Mouse (Mus musculus) midbrain, embryonic 11.5 days (tissue): ENCODE results near the gene Mtmr3. TPM values are rescaled to one million over a fixed set of nuclear protein-coding genes. Genes with fewer than 3 reads are reported as not detected.
A peak's percentile ranks its signal among the peaks of the same experiment; 100 is the strongest.

Experiments used
- ATAC-seq: fragments of 200-750 bp; cut with Nextera tagmentation; 2 replicates; pipeline ENCODE4 v1.8.0; 2017; ENCODE audit warnings: moderate TSS enrichment, moderate library complexity; ENCODE audit not compliant: low FRiP score
- DNase-seq: peaks from one replicate; pipeline ENCODE4 v3.0.0; 2015; ENCODE audit warnings: low spot score; ENCODE audit errors: missing footprints
- H3K27ac ChIP-seq: fragments of 300-500 bp; sonication (generic); 2 replicates; pipeline ENCODE4 v1.5.1; 2014; ENCODE audit warnings: low read depth, low read length
- H3K27me3 ChIP-seq: fragments of 300-500 bp; sonication (generic); 2 replicates; pipeline ENCODE4 v1.6.1; 2014; ENCODE audit warnings: mild to moderate bottlenecking, low read length, moderate library complexity, mixed read lengths; ENCODE audit not compliant: control insufficient read depth, insufficient read depth
- H3K36me3 ChIP-seq: fragments of 300-500 bp; sonication (generic); 2 replicates; pipeline ENCODE4 v1.6.1; 2014; ENCODE audit warnings: mild to moderate bottlenecking, low read length, moderate library complexity, mixed read lengths; ENCODE audit not compliant: control insufficient read depth, insufficient read depth
- H3K4me1 ChIP-seq: fragments of 300-500 bp; sonication (generic); 2 replicates; pipeline ENCODE4 v1.6.1; 2014; ENCODE audit warnings: low read length; ENCODE audit not compliant: control insufficient read depth, insufficient read depth
- H3K4me2 ChIP-seq: fragments of 300-500 bp; sonication (generic); 2 replicates; pipeline ENCODE4 v1.6.1; 2014; ENCODE audit warnings: mild to moderate bottlenecking, moderate library complexity
- H3K4me3 ChIP-seq: fragments of 300-500 bp; sonication (generic); 2 replicates; pipeline ENCODE4 v1.5.1; 2014; ENCODE audit warnings: low read depth, low read length
- H3K9ac ChIP-seq: fragments of 300-500 bp; sonication (generic); 2 replicates; pipeline ENCODE4 v1.6.1; 2014; ENCODE audit warnings: low read length
- H3K9me3 ChIP-seq: fragments of 300-500 bp; sonication (generic); 2 replicates; pipeline ENCODE4 v1.6.1; 2016; ENCODE audit warnings: low read length; ENCODE audit not compliant: control insufficient read depth
- WGBS: fragments of 180-500 bp; shearing (Covaris S2); extraction: QIAGEN DNeasy Blood & Tissue Kit; methylation state at CpG from one replicate; pipeline ENCODE4 v1.1.7; 2014; 5-methylcytosine and 5-hydroxymethylcytosine counted together
- polyA plus RNA-seq: library from polyadenylated mRNA; unstranded; fragments of >200 nt; fragmentation: Nextera tagmentation; extraction: Ambion mirVana; gene quantifications from 2 replicates; pipeline ENCODE4 v1.2.1, GENCODE M21; 2014

The Mtmr3 gene
- polyA plus RNA-seq, 1 experiment from 2014 or later: 28.6 TPM

- Histone ChIP-seq H3K36me3 (no peaks in the 10 kb centered on the region), H3K4me1 (no peaks in the 10 kb centered on the region), H3K27me3 (no peaks in the 10 kb centered on the region), H3K9me3 (no peaks in the 10 kb centered on the region), H3K4me3 (no peak overlapping the region), H3K9ac (no peak overlapping the region), H3K4me2 (no peak overlapping the region), H3K27ac (no peak overlapping the region)
- peak; percentile 44 for DNase-seq
- ATAC-seq: no peak
- 74% methylated on average over 8 of the region's 8 CpGs for WGBS
Observed at GRCm38 (mm10) chr11:4454895-4455535, 139.6 kb downstream of the Mtmr3 start.

DNA sequence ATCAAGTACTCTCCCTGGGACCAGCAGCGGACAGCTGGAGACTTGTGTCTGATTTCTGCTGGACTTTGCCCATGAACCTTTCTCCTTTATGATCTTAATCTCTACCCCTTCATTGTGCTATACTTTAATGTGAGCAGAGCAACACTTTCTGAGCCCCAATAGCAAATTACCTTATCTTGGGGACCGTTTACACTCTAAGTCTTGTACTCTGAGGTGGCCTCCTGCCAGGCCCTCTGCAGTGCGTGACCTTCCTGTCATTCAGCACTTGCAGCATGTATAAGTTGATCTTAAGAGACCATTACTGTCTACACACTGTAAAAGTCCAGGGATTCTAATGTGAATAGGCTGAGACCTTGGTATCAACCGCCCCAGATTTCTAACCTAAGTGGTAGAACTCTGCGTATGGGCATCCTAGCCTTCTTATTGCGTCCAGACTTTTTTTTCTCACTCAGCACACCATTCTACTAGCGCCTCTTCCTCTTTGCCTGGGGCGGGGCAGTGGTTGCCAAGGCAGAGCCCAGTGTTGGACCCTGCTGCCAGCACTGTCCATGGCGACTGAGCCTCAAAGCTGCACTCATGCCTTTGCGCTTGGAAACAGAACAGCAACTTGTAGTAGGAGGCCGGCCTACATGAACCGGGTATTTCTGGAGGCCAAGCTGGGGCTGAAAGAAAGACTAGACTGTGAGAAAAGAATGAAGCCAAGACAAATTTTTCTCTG lies 142.0 kb downstream of the Mtmr3 start:
- no peak overlapping the region for H3K4me3 ChIP-seq
- 85% methylated on average over 12 of the region's 12 CpGs for WGBS
- no peak overlapping the region for H3K4me2 ChIP-seq
- no peaks in the 10 kb centered on the region for H3K9me3 ChIP-seq
- no peaks in the 10 kb centered on the region for H3K27me3 ChIP-seq
- H3K4me1 ChIP-seq: no peaks in the 10 kb centered on the region
- H3K36me3 ChIP-seq: no peaks in the 10 kb centered on the region
- no peak overlapping the region for H3K27ac ChIP-seq
- DNase-seq (no peak), ATAC-seq (no peak)
- H3K9ac ChIP-seq: no peak overlapping the region

GRCm38 (mm10) chr11:4451116-4451515 lies 143.5 kb downstream of the Mtmr3 start:
- Histone ChIP-seq H3K27me3 (no peaks in the 10 kb centered on the region), H3K9ac (no peak overlapping the region), H3K4me3 (no peak overlapping the region), H3K27ac (no peak overlapping the region), H3K36me3 (no peaks in the 10 kb centered on the region), H3K4me1 (no peaks in the 10 kb centered on the region), H3K9me3 (no peaks in the 10 kb centered on the region), H3K4me2 (no peak overlapping the region)
- WGBS: 27% methylated on average over 9 of the region's 9 CpGs
- ATAC-seq (no peak), DNase-seq (peak; percentile 94)

GRCm38 (mm10) chr11:4446195-4446868 lies 148.3 kb downstream of the Mtmr3 start:
- H3K4me1 ChIP-seq: no peaks in the 10 kb centered on the region
- no peak overlapping the region for H3K27ac ChIP-seq
- no peaks in the 10 kb centered on the region for H3K36me3 ChIP-seq
- H3K9ac ChIP-seq: no peak overlapping the region
- DNase-seq: no peak
- no peaks in the 10 kb centered on the region for H3K9me3 ChIP-seq
- no peaks in the 10 kb centered on the region for H3K27me3 ChIP-seq
- no peak overlapping the region for H3K4me3 ChIP-seq
- H3K4me2 ChIP-seq: no peak overlapping the region
- no peak for ATAC-seq
- WGBS: 91% methylated on average over 9 of the region's 9 CpGs

GRCm38 (mm10) chr11:4442280-4442679 lies 152.4 kb downstream of the Mtmr3 start:
- ATAC-seq: no peak
- 71% methylated on average over 1 of the region's 1 CpGs for WGBS

DNA sequence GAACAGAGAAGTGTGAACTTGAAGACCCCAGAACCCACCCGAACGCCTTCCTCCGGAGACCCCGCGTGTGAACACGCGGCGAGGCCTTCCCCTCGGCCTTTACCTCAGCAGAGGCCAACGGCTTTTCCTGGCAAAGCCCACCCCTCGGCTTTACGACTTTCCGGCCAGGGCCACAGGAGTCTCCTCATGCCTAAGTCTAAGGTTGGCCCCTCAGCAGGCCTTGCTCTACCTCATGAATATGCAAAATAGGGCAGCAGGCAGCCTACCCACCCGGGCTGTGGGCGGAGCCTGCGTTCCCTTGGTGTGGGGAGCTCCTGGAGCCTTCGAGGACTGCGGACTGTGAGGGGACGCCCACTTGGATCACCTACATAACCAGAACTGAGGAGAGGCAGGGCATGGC lies 153.7 kb downstream of the Mtmr3 start, which contains the start of gene Hormad2:
Hormad2 (minus strand) TSS at position 128 of the 400 bp plus-strand sequence.
- ATAC-seq: peak; percentile 30; the same call in 1 of the 2 replicates
- Histone ChIP-seq H3K4me1 (0 out of 2 replicates have a peak, but pooled peaks cover 4% of the 10 kb centered on the region), H3K9ac (no peak within 1 kb of the TSS), H3K27ac (no peak within 1 kb of the TSS), H3K4me2 (no peak within 1 kb of the TSS), H3K9me3 (no peaks in the 10 kb centered on the region), H3K36me3 (no peaks in the 10 kb centered on the region), H3K27me3 (no peaks in the 10 kb centered on the region), H3K4me3 (no peak within 1 kb of the TSS)
- WGBS: 45% methylated on average over 19 of the region's 19 CpGs
- DNase-seq: no peak

More at GRCm38 (mm10) chr11:4442280-4442679, 152.4 kb downstream of the Mtmr3 start:
- no peak overlapping the region for H3K4me3 ChIP-seq
- H3K27me3 ChIP-seq: no peaks in the 10 kb centered on the region
- H3K9ac ChIP-seq: no peak overlapping the region
- no peak overlapping the region for H3K27ac ChIP-seq
- 0 out of 2 replicates have a peak, but pooled peaks cover 4% of the 10 kb centered on the region for H3K4me1 ChIP-seq
- no peaks in the 10 kb centered on the region for H3K9me3 ChIP-seq
- no peak overlapping the region for H3K4me2 ChIP-seq
- DNase-seq: no peak
- H3K36me3 ChIP-seq: no peaks in the 10 kb centered on the region

- Histone ChIP-seq H3K27me3 (no peaks in the 10 kb centered on the region), H3K36me3 (no peaks in the 10 kb centered on the region), H3K4me1 (0 out of 2 replicates have a peak, but pooled peaks cover 4% of the 10 kb centered on the region), H3K4me3 (no peak overlapping the region), H3K27ac (no peak overlapping the region), H3K9me3 (no peaks in the 10 kb centered on the region), H3K4me2 (no peak overlapping the region), H3K9ac (no peak overlapping the region)
- WGBS: 62% methylated on average over 2 of the region's 2 CpGs
- no peak for DNase-seq
- no peak for ATAC-seq
Observed at GRCm38 (mm10) chr11:4438211-4438610, 156.5 kb downstream of the Mtmr3 start.

- H3K27me3 ChIP-seq: no peaks in the 10 kb centered on the region
- no peak overlapping the region for H3K9ac ChIP-seq
- ATAC-seq: no peak
- no peak for DNase-seq
- no peak overlapping the region for H3K27ac ChIP-seq
- 84% methylated on average over 1 of the region's 1 CpGs for WGBS
- no peaks in the 10 kb centered on the region for H3K36me3 ChIP-seq
- no peaks in the 10 kb centered on the region for H3K9me3 ChIP-seq
- H3K4me2 ChIP-seq: no peak overlapping the region
- H3K4me3 ChIP-seq: no peak overlapping the region
- 0 out of 2 replicates have a peak, but pooled peaks cover 4% of the 10 kb centered on the region for H3K4me1 ChIP-seq
Observed at GRCm38 (mm10) chr11:4437318-4437717, 157.3 kb downstream of the Mtmr3 start.

DNA sequence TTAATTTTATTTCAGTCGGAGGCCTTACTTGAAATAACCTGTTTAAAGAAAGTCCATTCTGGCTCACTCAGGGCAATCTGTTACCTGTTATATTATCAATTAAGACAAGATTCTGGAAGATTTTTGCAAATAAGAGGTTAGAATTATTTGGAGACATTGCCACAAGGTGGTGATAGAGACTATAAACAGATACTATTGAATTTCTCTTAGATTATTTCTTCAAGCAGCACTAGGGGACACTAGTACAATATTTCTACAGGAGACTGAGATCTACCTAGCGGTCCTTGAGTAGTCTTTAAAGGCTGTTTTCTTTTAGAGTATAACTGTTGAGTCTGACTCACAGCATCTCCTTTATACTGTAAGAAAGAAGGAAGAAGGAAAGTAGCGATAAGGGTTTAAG lies 158.0 kb downstream of the Mtmr3 start:
- no peak overlapping the region for H3K4me3 ChIP-seq
- H3K4me2 ChIP-seq: no peak overlapping the region
- no peaks in the 10 kb centered on the region for H3K27me3 ChIP-seq
- H3K9ac ChIP-seq: no peak overlapping the region
- H3K36me3 ChIP-seq: no peaks in the 10 kb centered on the region
- ATAC-seq (no peak), DNase-seq (no peak)
- 0 out of 2 replicates have a peak, but pooled peaks cover 4% of the 10 kb centered on the region for H3K4me1 ChIP-seq
- no peak overlapping the region for H3K27ac ChIP-seq
- WGBS: 84% methylated on average over 3 of the region's 3 CpGs
- no peaks in the 10 kb centered on the region for H3K9me3 ChIP-seq
